Mouse (Mus musculus): ENCODE measurements around the gene Gm20431.

Gene Gm20431

DNA sequence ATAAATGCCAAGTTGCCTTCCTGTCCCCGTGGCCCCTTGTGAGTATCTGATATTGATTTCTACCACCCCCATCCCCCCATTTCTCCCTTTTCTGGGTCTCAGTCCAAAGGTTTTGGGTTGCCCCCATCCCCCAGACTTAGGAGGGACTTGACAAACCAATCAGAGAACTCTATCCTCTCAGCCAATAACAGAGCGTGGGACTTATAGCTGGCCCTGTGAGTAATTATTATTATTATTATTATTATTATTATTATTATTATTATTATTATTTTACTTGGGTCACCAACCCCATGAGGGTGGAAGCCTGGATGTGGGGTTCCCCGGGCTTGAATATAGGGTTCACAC, 96.0 kb downstream of the Gm20431 start:
- DNase-seq: no peak

DNA sequence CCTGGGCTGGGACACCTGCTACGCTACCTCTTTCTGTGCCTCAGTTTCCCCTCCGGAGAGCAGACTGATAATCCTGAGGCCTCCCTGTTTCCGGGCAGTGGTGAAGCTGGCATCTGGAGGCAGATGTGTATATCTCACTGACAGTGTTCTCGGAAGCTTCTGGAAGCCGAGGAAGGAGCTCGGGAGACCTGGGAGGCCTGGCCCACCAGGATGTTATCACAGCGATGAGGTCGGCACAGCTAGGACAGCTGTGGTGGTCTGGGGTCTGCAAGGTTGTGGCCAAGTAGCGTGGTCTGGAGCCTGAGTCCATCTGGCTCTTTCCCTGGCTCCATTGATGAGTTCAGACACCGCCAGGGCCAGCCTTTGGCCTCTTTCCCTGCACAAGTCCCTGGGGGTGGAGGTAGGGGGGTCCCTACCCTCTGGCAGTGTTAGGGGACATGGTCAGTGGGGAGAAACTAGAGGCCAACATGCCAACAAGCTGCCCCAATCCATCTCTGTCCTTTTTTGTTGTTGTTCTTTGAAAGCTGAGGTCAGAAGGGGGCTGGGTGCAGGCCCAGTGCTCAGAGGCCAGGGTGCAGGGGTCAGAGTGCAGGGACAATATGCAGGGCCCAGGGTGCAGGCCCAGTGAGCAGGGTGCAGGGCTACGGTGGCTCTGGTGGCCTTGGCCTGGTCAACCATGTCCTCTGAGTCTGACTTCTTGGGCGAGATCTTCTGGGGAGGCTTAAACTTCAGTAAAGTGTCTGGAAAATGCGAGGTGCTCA, 96.6 kb downstream of the Gm20431 start:
- DNase-seq: no peak

DNA sequence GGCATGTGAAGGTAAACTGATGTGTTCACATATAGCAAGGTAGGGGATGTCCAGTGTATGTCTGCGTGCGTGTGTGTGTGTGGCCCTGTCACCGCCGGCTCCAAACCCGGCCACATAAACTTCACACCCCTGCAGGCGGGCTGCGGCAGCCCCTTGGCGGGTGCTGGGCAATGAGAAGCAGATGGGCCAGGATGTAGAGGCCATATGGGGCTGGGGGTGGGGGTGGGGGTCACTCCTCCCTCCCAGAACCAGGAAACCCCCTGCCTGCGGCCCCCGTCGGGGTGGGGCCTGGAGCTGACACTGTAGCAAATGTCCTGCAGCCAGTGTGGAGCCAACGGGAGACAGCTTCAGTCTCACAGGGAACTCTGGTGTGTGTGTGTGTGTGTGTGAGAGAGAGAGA, 97.6 kb downstream of the Gm20431 start:
- DNase-seq: no peak

GRCm38 (mm10) chr2:167563035-167563434, 98.3 kb downstream of the Gm20431 start:
- DNase-seq: no peak

DNA sequence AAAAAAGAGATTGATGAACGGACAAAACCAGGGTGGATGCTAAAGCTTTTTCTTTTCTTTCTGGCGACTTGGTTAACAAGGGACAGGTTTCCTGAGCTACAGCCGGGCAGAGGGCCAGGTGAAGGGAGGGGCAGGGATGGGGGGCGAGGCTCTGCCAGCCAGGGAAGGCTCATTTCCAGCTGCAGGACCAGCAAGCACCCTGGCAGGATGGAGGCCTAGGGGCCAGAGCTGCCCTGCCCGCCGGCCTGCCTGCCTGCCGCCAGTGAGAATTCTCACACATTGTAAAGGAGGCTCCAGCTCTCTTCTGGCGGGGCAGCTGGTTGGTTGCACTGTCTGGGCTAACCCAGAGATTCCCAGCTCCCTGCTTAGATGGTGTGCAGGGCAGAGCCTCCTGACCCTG, 99.2 kb downstream of the Gm20431 start:
- DNase-seq: no peak

GRCm38 (mm10) chr2:167559413-167559812, 101.9 kb downstream of the Gm20431 start:
- no peak for DNase-seq
